In the genomic region with DNA sequence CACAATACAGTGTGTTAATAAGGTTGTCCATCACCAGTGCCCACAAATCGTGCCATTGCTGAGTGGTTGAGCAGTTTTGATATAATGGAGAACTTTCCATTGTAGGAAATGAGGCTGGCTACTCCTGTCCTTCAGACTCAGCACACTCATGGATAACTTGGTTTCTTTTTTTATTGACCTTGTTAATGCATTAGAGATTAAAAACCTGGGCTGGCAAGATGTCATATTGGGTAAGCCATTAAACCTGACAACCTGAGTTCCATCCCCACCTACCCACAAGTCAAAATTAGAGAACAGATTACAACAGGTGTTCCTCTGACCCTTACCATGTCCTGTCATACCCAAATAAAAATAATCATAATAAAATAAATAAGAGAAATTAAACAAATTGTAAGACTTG, we compare ENCODE assay signal across 17 mouse cellular contexts.
"Had no signal": no experiment of that assay in that cellular context is flagged by ENCODE, and none has a peak within 500 bp of the region (broad histone marks: within the 10 kb centered on the region; RNA-seq: fewer than 3 reads in every experiment).

No protein-coding gene starts in this region.

- H3K27ac ChIP-seq: lung, embryonic 15.5 days; macrophage; midbrain, embryonic 13.5 days; midbrain, embryonic 15.5 days; neural tube, embryonic 12.5 days; stomach, embryonic 15.5 days; stomach, postnatal 0 days had no signal

- H3K27me3 ChIP-seq: lung, embryonic 15.5 days; megakaryocyte, embryonic 14.5 days; midbrain, embryonic 13.5 days; midbrain, embryonic 15.5 days; neural tube, embryonic 12.5 days; stomach, embryonic 15.5 days had no signal

- H3K9me3 ChIP-seq: lung, embryonic 15.5 days; megakaryocyte, embryonic 14.5 days; midbrain, embryonic 13.5 days; midbrain, embryonic 15.5 days; neural tube, embryonic 12.5 days; stomach, embryonic 15.5 days had no signal

- H3K4me2 ChIP-seq: lung, embryonic 15.5 days; midbrain, embryonic 11.5 days; midbrain, embryonic 13.5 days; midbrain, embryonic 15.5 days; neural tube, embryonic 12.5 days; stomach, embryonic 15.5 days had no signal

- ATAC-seq: lung, postnatal 0 days; midbrain, embryonic 13.5 days; midbrain, embryonic 15.5 days had no signal

- H3K4me3 ChIP-seq: lung, embryonic 15.5 days; megakaryocyte, embryonic 14.5 days; midbrain, embryonic 13.5 days; midbrain, embryonic 15.5 days; neural tube, embryonic 12.5 days; stomach, embryonic 15.5 days had no signal

- H3K9ac ChIP-seq: lung, embryonic 15.5 days; midbrain, embryonic 13.5 days; midbrain, embryonic 15.5 days; neural tube, embryonic 12.5 days; stomach, embryonic 15.5 days had no signal

- H3K4me1 ChIP-seq: lung, embryonic 15.5 days; megakaryocyte, embryonic 14.5 days; midbrain, embryonic 13.5 days; midbrain, embryonic 15.5 days; neural tube, embryonic 12.5 days; stomach, embryonic 15.5 days had no signal

- H3K36me3 ChIP-seq: lung, embryonic 15.5 days; midbrain, embryonic 13.5 days; midbrain, embryonic 15.5 days; neural tube, embryonic 12.5 days; stomach, embryonic 15.5 days had no signal

- DNase-seq: lung, adult 2 months; lung, postnatal 14 days; lung, postnatal 36 days; right cerebral cortex, postnatal 14 days; thymus, adult 2 months; thymus, postnatal 25 days; thymus, postnatal 4 days had no signal
